ENCODE assay signal across 16 mouse cellular contexts in genomic region chr1:148305431-148305830, GRCm38 (mm10).
"Had no signal": no experiment of that assay in that cellular context is flagged by ENCODE, and none has a peak within 500 bp of the region (broad histone marks: within the 10 kb centered on the region; RNA-seq: fewer than 3 reads in every experiment).

No protein-coding gene starts in this region.

- H3K9me3 ChIP-seq: neural tube, embryonic 13.5 days; neural tube, embryonic 15.5 days; stomach, embryonic 15.5 days had no signal

- H3K4me1 ChIP-seq: neural tube, embryonic 13.5 days; neural tube, embryonic 15.5 days; stomach, embryonic 15.5 days had no signal

- DNase-seq: retina, postnatal 1 day; right cerebral cortex, adult 18-20 months; right cerebral cortex, postnatal 14 days; right cerebral cortex, postnatal 25 days; right cerebral cortex, postnatal 4 days; spleen, adult 18-20 months; thymus, adult 18-20 months; thymus, adult 2 months; thymus, postnatal 14 days; thymus, postnatal 25 days; thymus, postnatal 36 days; thymus, postnatal 4 days had no signal

- H3K27ac ChIP-seq: neural tube, embryonic 13.5 days; neural tube, embryonic 15.5 days; stomach, embryonic 15.5 days; stomach, postnatal 0 days had no signal

- H3K27me3 ChIP-seq: neural tube, embryonic 13.5 days; neural tube, embryonic 15.5 days; stomach, embryonic 15.5 days had no signal

- H3K4me3 ChIP-seq: neural tube, embryonic 13.5 days; neural tube, embryonic 15.5 days; stomach, embryonic 15.5 days had no signal

- H3K36me3 ChIP-seq: neural tube, embryonic 13.5 days; neural tube, embryonic 15.5 days; stomach, embryonic 15.5 days had no signal

- H3K9ac ChIP-seq: neural tube, embryonic 13.5 days; neural tube, embryonic 15.5 days; stomach, embryonic 15.5 days had no signal
